Mouse (Mus musculus) ES-E14 (cell line): ENCODE data around the gene 2510039O18Rik. TPM values are rescaled to one million over a fixed set of nuclear protein-coding genes. Genes with fewer than 3 reads are reported as not detected.

Experiments
- DNase-seq: peaks from one replicate; pipeline ENCODE4 v3.0.0-alpha.2; 2013; ENCODE audit warnings: low read depth, low spot score
- H3K27ac ChIP-seq: 2 replicates; pipeline ENCODE4 v1.5.1; 2012; ENCODE audit warnings: low read depth, mild to moderate bottlenecking, low read length, moderate library complexity, mixed read lengths; ENCODE audit not compliant: poor library complexity, insufficient read depth, severe bottlenecking
- H3K36me3 ChIP-seq: 2 replicates; pipeline ENCODE4 v1.6.1; 2012; ENCODE audit warnings: mild to moderate bottlenecking, low read length, moderate library complexity, mixed read lengths; ENCODE audit not compliant: control insufficient read depth, poor library complexity, insufficient read depth, severe bottlenecking
- H3K4me1 ChIP-seq, 2 experiments: fragments of 150-350 bp in 1 of 2; sonication (generic) in 1 of 2; 2 replicates each; pipeline ENCODE4 v1.6.1; 2012; ENCODE audit warnings: low read length in 2 of 2, mild to moderate bottlenecking in 1 of 2, mixed read lengths in 1 of 2; ENCODE audit not compliant: control insufficient read depth in 2 of 2, insufficient read depth in 2 of 2, poor library complexity in 1 of 2
- H3K4me3 ChIP-seq, 2 experiments: fragments of 150-350 bp in 1 of 2; sonication (generic) in 1 of 2; 2 replicates each; pipeline ENCODE4 v1.5.1; 2012; ENCODE audit warnings: low read length in 2 of 2, low read depth in 1 of 2, mild to moderate bottlenecking in 1 of 2, mixed read lengths in 1 of 2; ENCODE audit not compliant: insufficient read depth in 1 of 2, poor library complexity in 1 of 2, severe bottlenecking in 1 of 2
- H3K9ac ChIP-seq: 2 replicates; pipeline ENCODE4 v1.6.1; 2012; ENCODE audit warnings: low read depth, mild to moderate bottlenecking, low read length, mixed read lengths; ENCODE audit not compliant: poor library complexity, insufficient read depth, severe bottlenecking
- H3K9me3 ChIP-seq: fragments of 150-350 bp; sonication (generic); 2 replicates; pipeline ENCODE4 v1.6.1; 2012; ENCODE audit warnings: low read depth, mild to moderate bottlenecking, low read length; ENCODE audit not compliant: control insufficient read depth, insufficient read depth
- CHD2 ChIP-seq: IDR thresholded peaks from 2 replicates; pipeline ENCODE4 v1.6.1; 2014; ENCODE audit warnings: mild to moderate bottlenecking, low read depth, low read length, inconsistent platforms
- HCFC1 ChIP-seq: IDR thresholded peaks from 2 replicates; pipeline ENCODE4 v1.6.1; 2012; ENCODE audit warnings: low read length, inconsistent platforms, borderline replicate concordance; ENCODE audit not compliant: insufficient read depth
- MAFK ChIP-seq: IDR thresholded peaks from 2 replicates; pipeline ENCODE4 v1.6.1; 2014; ENCODE audit warnings: mild to moderate bottlenecking, low read depth, low read length, inconsistent platforms; ENCODE audit not compliant: insufficient read depth
- ZC3H11A ChIP-seq: IDR thresholded peaks from 2 replicates; pipeline ENCODE4 v1.6.1; 2012; ENCODE audit warnings: low read depth, mild to moderate bottlenecking, inconsistent platforms, low read length, borderline replicate concordance
- ZNF384 ChIP-seq: IDR thresholded peaks from 2 replicates; pipeline ENCODE4 v1.6.1; 2012; ENCODE audit warnings: low read depth, low read length, inconsistent platforms
- in situ Hi-C, 2 experiments: fragments of 600-800 bp; cut with MboI; formaldehyde crosslinking; loops; one replicate each; pipeline ENCODE4 v1.15.1; 2025; ENCODE audit warnings: low sequenced_read_pairs in 2 of 2, inconsistent platforms in 1 of 2; ENCODE audit not compliant: unreplicated experiment in 2 of 2
- total RNA-seq: library from RNA; depleted of rRNA; stranded (reverse); fragments of 300-350 nt; gene quantifications from 2 replicates; pipeline ENCODE4 v1.2.3, GENCODE M21; 2012; rRNA removed

Gene 2510039O18Rik
- total RNA-seq, 1 experiment = 73.5 TPM

GRCm38 (mm10) chr4:147985205-147986132, 44.8 kb downstream of the 2510039O18Rik start, which contains the start of gene Nppb:
Gene Nppb, plus strand, starts transcription at chr4:147985788.
- peak within 1 kb of the TSS in 1 of 2 experiments; percentile 29; a peak in 1 of 4 replicates for H3K4me3 ChIP-seq
- peak; percentile 54 for DNase-seq

GRCm38 (mm10) chr4:147993571-147994095, 52.9 kb downstream of the 2510039O18Rik start:
- in situ Hi-C loops = no loop called here
- TF ChIP-seq ZNF384 (no peak), ZC3H11A (no peak), MAFK (no peak), HCFC1 (no peak), CHD2 (no peak)
- peaks cover 6% of the 10 kb centered on the region in 2 experiments for H3K4me1 ChIP-seq

More at GRCm38 (mm10) chr4:147985205-147986132, 44.8 kb downstream of the 2510039O18Rik start, which contains the start of gene Nppb:
- in situ Hi-C loops = no loop called here
- H3K27ac ChIP-seq = no peak within 1 kb of the TSS; the same call in 1 of the 2 replicates
- no peaks in the 10 kb centered on the region for H3K9me3 ChIP-seq
- H3K4me1 ChIP-seq = peaks cover 0 to 5% of the 10 kb centered on the region in 2 experiments; a peak in 2 of 4 replicates
- H3K36me3 ChIP-seq = no peaks in the 10 kb centered on the region
- TF ChIP-seq ZNF384 (no peak), CHD2 (no peak), ZC3H11A (no peak), MAFK (no peak), HCFC1 (no peak)
- H3K9ac ChIP-seq = no peak within 1 kb of the TSS

GRCm38 (mm10) chr4:147995311-147995710, 54.6 kb downstream of the 2510039O18Rik start:
- DNase-seq = no peak
- Histone ChIP-seq H3K4me3 (no peak overlapping the region), H3K4me1 (peaks cover 6 to 8% of the 10 kb centered on the region in 2 experiments), H3K36me3 (no peaks in the 10 kb centered on the region), H3K27ac (no peak overlapping the region), H3K9ac (no peak overlapping the region), H3K9me3 (no peaks in the 10 kb centered on the region)
- no peak for TF ChIP-seq HCFC1
- no peak for TF ChIP-seq ZC3H11A
- no peak for TF ChIP-seq CHD2
- no peak for TF ChIP-seq MAFK
- TF ChIP-seq ZNF384 = no peak
- in situ Hi-C loops = no loop called here

More at GRCm38 (mm10) chr4:147993571-147994095, 52.9 kb downstream of the 2510039O18Rik start:
- no peak overlapping the region for H3K4me3 ChIP-seq
- H3K27ac ChIP-seq = no peak overlapping the region
- no peak for DNase-seq
- no peak overlapping the region for H3K9ac ChIP-seq
- no peaks in the 10 kb centered on the region for H3K9me3 ChIP-seq
- no peaks in the 10 kb centered on the region for H3K36me3 ChIP-seq

Other genes with a start within 250 kb of the 2510039O18Rik start
- gene Zfp534, start 238.3 kb upstream of the 2510039O18Rik start, total RNA-seq = 66.5 and 71.2 TPM in 2 replicates
- gene Zfp984, start 131.1 kb upstream of the 2510039O18Rik start, total RNA-seq = 40.9 and 42.6 TPM in 2 replicates
- gene Zfp933, start 92.5 kb upstream of the 2510039O18Rik start, total RNA-seq = 3.6 and 4.9 TPM in 2 replicates
- gene Miip, start 72.1 kb upstream of the 2510039O18Rik start, total RNA-seq = 6.3 and 27.9 TPM in 2 replicates
- 1.4 and 1.6 TPM in 2 replicates for gene Fv1, start 71.9 kb upstream of the 2510039O18Rik start, total RNA-seq
- gene Mfn2, start 36.2 kb upstream of the 2510039O18Rik start, total RNA-seq = 12.4 and 18.6 TPM in 2 replicates
- 26.2 and 50.0 TPM in 2 replicates for gene Plod1, start 4.1 kb upstream of the 2510039O18Rik start, total RNA-seq
- gene Nppb, start 44.9 kb downstream of the 2510039O18Rik start, total RNA-seq = 0.95 and 3.8 TPM in 2 replicates
- gene Nppa, start 59.8 kb downstream of the 2510039O18Rik start, total RNA-seq = 0.37 TPM in 1 of 2 replicates, not detected in the other
- gene Clcn6, start 97.9 kb downstream of the 2510039O18Rik start, total RNA-seq = 32.5 and 49.1 TPM in 2 replicates
- 34.0 and 51.7 TPM in 2 replicates for gene Mthfr, start 98.2 kb downstream of the 2510039O18Rik start, total RNA-seq
- gene Agtrap, start 147.1 kb downstream of the 2510039O18Rik start, total RNA-seq = 122 and 158 TPM in 2 replicates
- gene Mad2l2, start 189.5 kb downstream of the 2510039O18Rik start, total RNA-seq = 34.0 and 54.5 TPM in 2 replicates
- 0.76 and 1.3 TPM in 2 replicates for gene Draxin, start 189.8 kb downstream of the 2510039O18Rik start, total RNA-seq
- 43.8 and 49.4 TPM in 2 replicates for gene Fbxo6, start 211.2 kb downstream of the 2510039O18Rik start, total RNA-seq
- gene Fbxo44, start 219.6 kb downstream of the 2510039O18Rik start, total RNA-seq = 5.1 and 11.0 TPM in 2 replicates
- gene Fbxo2, start 219.7 kb downstream of the 2510039O18Rik start, total RNA-seq = 16.5 and 23.7 TPM in 2 replicates